Mouse (Mus musculus) adrenal gland, postnatal 14 days (tissue): Measurements from ENCODE around the gene Sp3. TPM values are rescaled to one million over a fixed set of nuclear protein-coding genes. Genes with fewer than 3 reads are reported as not detected.
"Not testable (repeated sequence)": the region's sequence is repeated elsewhere in the genome, so short reads cannot be mapped to it uniquely, and the experiment has no call there.

Source experiments
- DNase-seq: peaks from one replicate; pipeline ENCODE4 v3.0.0; 2021; ENCODE audit warnings: mixed read lengths
- total RNA-seq: library from RNA; stranded (reverse); gene quantifications from 2 replicates; pipeline ENCODE4 v1.2.3, GENCODE M21; 2021

Gene Sp3
- total RNA-seq, 1 experiment from 2014 or later, result 58.9 TPM

- no peak for DNase-seq
Observed at GRCm38 (mm10) chr2:72992497-72992896, 12.3 kb upstream of the Sp3 start.

GRCm38 (mm10) chr2:72988945-72989344, 8.7 kb upstream of the Sp3 start:
- DNase-seq, result not testable (repeated sequence)

GRCm38 (mm10) chr2:72986616-72987015, 6.4 kb upstream of the Sp3 start, which contains the start of gene Gm11084:
TSS of gene Gm11084 (minus strand) at chr2:72986716.
- DNase-seq, result no peak

- no peak for DNase-seq
Observed at GRCm38 (mm10) chr2:72985516-72985915, 5.3 kb upstream of the Sp3 start.

GRCm38 (mm10) chr2:72984806-72985205, 4.6 kb upstream of the Sp3 start:
- DNase-seq, result no peak

- no peak for DNase-seq
Observed at GRCm38 (mm10) chr2:72983211-72983610, 3.0 kb upstream of the Sp3 start.

- DNase-seq, result peak; percentile 16
Observed at GRCm38 (mm10) chr2:72982110-72982785, 2.0 kb upstream of the Sp3 start.

- DNase-seq, result no peak
Observed at GRCm38 (mm10) chr2:72981441-72982109, 1.3 kb upstream of the Sp3 start.

GRCm38 (mm10) chr2:72981075-72981420, 802 bp upstream of the Sp3 start:
- DNase-seq, result no peak

- peak; percentile 97 for DNase-seq
Observed at GRCm38 (mm10) chr2:72979659-72980071, 581 bp downstream of the Sp3 start.

- DNase-seq, result peak; percentile 94
Observed at GRCm38 (mm10) chr2:72978901-72979658, 1.2 kb downstream of the Sp3 start.

- no peak for DNase-seq
Observed at GRCm38 (mm10) chr2:72978473-72978872, 1.8 kb downstream of the Sp3 start.

- no peak for DNase-seq
Observed at GRCm38 (mm10) chr2:72977272-72977671, 3.0 kb downstream of the Sp3 start.

- no peak for DNase-seq
Observed at GRCm38 (mm10) chr2:72976036-72976435, 4.2 kb downstream of the Sp3 start.

GRCm38 (mm10) chr2:72970831-72971230, 9.4 kb downstream of the Sp3 start:
- DNase-seq, result no peak

GRCm38 (mm10) chr2:72970302-72970701, 9.9 kb downstream of the Sp3 start:
- DNase-seq, result peak; percentile 23

- no peak for DNase-seq
Observed at GRCm38 (mm10) chr2:72968536-72968935, 11.7 kb downstream of the Sp3 start.

- DNase-seq, result no peak
Observed at GRCm38 (mm10) chr2:72965450-72965849, 14.8 kb downstream of the Sp3 start.

- no peak for DNase-seq
Observed at GRCm38 (mm10) chr2:72956415-72956814, 23.8 kb downstream of the Sp3 start.

- DNase-seq, result no peak
Observed at GRCm38 (mm10) chr2:72952979-72953378, 27.3 kb downstream of the Sp3 start.

GRCm38 (mm10) chr2:72935937-72936336, 44.3 kb downstream of the Sp3 start:
- DNase-seq, result no peak

- DNase-seq, result no peak
Observed at GRCm38 (mm10) chr2:72932186-72932585, 48.1 kb downstream of the Sp3 start.

- no peak for DNase-seq
Observed at GRCm38 (mm10) chr2:72924981-72925380, 55.3 kb downstream of the Sp3 start.
